Mouse (Mus musculus) CD8-positive naive resting alpha-beta T cell, adult 2 months (primary cell): ENCODE data around the gene Nin.
"Not testable (repeated sequence)": the region's sequence is repeated elsewhere in the genome, so short reads cannot be mapped to it uniquely, and the experiment has no call there.

Experiments
- DNase-seq, 2 experiments: peaks; one replicate each; pipeline ENCODE4 v3.0.0; 2022; ENCODE audit warnings: low read depth in 2 of 2, low spot score in 2 of 2

The Nin gene

DNA sequence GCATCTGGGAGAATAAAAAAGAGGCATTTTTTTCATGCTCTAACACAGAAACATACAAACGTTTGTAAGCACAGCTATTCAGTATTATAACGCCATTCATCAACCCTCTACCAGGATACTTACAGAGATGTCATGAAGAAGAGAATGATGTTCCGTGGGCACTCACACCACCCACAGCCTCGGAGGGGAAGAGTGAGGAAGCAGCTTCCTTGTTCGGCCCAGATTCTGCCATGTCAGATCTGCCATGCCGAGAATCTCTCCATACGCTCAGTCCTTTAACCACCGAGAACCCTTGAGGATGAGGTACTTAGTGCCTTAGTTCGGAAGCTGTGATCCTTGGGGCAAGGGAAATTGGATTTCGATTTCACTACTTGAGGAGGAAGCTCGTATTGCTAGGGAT, at the start of gene Nin:
Gene Nin (minus strand): TSS at position 367 of the 400 bp plus-strand sequence.
- no peak for DNase-seq

DNA sequence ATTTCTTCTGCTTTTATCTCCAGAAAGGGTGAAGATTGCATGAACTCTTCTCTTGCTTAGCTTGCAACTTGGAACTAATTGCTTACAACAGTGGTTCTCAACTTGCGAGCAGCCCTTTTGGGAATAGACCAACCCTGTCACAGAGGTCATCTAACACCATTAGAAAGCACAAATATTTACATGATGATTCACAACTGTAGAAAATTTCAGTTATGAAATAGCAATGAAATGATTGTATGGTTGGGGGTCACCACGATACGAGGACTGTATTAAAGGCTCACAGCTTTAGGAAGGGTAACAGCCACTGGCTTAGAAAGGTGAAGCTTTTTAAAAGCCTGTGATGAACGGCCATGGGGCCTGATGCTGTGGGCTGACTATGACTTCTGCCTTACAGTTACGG, 47.5 kb upstream of the Nin start:
- DNase-seq, result no peak

DNA sequence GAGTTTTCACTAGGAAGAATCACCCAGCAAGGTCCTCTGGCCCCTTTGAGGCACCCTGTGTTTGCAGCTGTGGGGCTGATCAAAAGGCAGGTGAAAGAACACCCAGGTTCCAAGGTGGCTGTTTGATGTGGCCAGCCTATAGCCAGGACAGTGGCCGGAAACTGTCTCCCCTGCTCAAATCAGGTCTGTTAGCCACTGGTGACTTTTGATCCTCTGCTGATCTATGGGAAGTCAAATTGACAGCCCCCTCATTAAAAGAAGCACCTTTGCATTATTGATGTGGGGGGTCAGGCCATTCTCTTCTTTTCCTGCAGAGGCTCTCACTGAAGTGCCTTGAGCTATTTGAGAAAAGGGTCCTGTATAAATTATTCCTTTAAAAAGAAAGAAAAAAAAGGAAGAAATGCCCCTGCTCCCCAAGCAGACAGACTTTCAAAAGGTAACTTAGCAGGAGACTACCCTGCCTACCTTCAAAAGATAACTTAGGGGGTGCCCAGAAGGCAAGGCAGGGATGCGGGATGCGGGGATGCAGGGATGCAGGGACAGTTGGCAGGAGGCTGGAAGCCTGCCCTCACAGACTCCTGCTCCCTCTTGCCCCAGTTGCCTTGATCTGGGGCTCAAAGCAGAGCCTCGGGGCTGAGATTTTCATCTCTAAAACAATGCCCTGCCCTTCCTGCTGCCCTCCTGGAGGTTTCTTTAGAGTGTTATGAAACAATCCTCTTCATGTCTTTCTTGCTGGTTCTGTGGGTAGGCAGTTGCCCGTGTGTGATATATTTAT, 44.0 kb upstream of the Nin start:
- no peak for DNase-seq

DNA sequence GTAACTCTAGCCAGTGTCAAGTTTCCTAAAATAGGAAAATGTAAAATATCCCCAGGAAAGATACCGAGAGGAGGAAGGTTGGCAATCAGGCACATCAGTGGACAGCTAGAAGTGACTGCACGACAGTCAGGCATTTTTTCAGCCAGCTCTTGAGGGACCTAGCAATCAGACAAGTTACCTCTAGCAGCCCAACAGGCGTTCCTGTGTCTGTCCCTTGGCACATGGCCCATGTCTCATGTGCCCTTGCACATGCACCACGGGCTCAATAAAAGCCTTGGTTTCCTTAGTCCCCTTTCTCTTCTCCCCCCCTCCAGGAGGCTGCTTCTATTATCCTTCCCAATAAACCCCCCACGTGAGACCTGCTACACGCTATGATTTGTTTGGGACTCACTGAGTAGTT, 42.7 kb upstream of the Nin start:
- DNase-seq, result no peak

DNA sequence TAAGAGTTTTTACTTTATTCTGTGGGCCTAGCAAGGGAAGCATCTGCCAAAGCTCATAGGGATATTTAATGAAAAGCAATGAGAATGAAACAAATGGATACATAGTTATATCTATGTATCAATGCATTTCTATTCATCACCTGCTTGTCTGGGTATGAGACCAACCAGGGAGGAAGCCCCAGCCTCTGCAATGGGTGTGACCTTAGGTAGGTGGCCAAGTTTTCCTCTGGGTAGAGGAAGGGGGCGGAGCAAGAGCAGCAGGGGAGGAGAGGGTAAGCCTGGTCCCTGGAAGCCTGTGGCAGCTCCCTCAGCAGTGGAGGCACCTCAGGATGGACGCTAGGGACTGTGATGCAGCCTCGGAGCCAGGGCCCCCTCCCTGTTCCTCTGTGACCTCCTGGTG, 40.3 kb upstream of the Nin start, which contains the start of gene Abhd12b:
Gene Abhd12b (plus strand): TSS at position 301 of the 400 bp plus-strand sequence.
- DNase-seq, result no peak

DNA sequence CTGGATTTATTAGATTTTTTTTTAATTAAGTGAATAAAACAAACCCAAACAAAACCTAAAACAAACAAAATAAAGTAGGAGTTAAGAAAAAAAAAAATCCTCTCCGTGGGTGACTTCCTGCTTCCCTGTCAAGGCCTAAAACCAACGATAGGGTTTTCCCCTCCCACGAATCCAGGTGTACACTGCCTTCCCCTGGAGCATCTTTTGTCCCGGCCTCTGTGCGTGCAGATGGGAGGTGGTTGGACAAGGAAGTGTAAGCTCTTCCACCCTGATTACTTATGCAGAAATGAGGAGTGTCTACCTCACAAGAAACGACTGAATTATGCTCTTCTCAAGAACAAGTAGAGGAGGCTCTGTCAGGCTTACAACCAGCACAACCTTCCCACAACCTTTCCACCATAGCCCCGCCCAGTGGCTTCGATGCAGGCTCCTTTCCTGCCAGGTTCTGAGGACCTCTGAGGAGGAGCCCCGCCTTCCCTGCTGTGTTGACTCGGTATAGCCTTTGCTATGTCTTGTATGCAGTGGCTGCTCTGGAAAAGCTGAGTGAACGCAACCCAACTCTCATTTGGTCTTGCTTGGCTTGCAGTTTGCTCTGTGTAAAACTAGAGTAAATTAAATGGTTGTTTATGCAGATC, 35.2 kb upstream of the Nin start:
- peak in 1 of 2 experiments; percentile 22 for DNase-seq

DNA sequence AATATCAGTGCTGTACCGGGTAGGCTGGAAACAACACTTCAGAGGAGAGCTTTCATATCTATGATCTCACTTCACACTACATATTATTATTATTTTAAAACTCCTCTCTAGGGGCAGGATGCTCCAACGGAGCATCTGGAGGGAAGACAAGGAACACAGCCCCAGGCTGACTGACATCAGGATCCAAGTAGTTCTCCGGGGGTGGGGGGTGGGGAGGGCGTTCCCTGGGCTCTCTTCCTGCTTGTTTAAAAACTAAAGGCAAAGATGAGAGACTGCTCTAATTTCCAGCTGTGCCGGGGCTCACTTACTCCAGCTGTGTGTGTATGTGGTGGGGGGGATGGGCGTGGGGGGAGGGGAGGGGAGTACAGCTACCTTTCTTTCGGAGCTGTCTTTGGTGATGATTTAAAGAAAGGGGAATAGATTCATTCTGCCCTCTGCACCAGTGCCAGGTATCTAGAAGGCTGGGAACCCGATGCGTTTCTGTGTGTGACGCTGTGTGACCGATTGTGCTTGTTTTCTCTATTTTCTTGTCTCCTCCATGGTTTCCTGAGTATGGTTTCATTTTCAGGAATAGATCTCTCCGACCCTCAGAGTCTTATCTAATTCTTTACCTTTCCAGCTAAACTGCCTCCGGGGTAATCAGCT, 34.6 kb upstream of the Nin start:
- DNase-seq, result no peak

DNA sequence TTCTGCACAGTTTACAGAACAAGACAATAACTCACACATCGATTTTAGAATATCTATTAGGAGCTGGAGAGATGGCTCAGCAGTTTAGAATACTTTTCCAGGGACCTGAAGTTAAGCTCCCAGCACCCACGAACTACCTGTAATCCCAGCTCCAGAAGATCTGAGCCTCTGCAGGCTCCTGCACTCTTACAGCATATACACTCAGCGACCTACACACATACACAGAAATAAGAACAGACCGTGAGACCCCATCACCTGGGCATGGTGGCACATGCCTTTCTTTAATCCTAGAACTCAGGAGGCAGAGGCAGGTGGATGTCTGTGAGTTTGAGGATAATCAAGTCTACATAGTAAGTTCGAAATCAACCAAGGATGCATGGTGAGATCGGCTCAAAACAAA, 32.1 kb upstream of the Nin start:
- no peak for DNase-seq

DNA sequence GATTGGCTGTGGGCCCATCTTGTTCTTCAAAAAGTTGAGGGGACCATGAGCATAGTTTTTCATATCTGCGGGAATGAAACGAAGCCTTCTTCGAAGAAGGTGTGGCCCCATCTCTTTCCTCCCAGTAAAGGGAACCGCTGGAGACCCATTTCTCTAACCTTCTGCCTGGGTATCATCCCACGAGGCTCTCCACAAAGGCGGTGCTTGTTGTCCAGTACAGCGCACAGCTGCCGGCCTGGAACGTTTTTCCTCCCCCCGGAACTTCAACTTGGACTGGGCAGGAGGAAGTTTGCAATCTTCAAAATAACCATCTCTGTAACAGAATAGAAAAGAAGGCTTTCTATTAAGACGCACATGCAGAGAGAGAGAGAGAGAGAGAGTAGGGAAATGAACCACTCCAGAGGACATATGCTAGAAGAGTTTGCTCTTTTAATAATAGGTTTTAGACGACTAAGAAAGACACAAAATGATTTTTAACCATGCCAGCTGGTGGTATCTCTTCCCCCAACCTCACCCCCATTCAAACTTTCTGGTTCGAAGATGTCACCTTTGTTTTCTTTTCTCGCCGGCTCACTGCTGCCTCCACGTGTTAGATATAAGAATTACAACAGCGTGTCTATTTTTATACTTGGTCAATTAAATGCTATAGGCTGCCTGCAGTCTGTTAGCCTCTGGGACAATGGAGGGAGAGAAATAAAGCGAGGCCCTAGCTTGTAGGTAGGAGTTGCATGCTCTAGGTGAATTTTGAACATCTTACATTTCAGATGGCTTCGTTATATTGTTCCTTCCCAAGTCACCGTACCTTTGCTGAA, 31.3 kb upstream of the Nin start:
- DNase-seq, result peak; percentile 69 to 82

DNA sequence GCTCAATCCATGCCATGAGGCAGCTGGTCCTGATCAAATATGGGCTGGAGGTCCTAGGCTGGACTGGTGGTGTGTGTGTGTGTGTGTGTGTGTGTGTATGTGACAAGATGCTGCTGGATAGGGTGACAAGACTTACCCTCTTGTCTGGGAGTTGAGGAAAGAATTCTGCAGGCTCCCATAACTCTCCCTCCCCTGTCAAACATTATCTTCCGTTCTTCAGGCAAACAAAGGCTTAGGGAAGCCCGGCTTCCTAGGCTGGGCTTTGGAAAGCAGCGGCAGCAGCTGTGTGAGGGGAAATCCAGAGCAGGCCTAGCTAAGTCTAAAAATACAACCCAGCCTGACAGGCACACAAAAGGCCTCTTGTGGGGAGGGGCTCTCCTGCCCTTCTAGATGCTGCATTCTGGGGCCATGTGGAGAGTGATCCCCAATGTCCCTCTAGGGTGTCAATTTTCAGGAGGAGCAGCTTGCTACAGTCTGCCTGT, 30.6 kb upstream of the Nin start:
- DNase-seq, result not testable (repeated sequence)

DNA sequence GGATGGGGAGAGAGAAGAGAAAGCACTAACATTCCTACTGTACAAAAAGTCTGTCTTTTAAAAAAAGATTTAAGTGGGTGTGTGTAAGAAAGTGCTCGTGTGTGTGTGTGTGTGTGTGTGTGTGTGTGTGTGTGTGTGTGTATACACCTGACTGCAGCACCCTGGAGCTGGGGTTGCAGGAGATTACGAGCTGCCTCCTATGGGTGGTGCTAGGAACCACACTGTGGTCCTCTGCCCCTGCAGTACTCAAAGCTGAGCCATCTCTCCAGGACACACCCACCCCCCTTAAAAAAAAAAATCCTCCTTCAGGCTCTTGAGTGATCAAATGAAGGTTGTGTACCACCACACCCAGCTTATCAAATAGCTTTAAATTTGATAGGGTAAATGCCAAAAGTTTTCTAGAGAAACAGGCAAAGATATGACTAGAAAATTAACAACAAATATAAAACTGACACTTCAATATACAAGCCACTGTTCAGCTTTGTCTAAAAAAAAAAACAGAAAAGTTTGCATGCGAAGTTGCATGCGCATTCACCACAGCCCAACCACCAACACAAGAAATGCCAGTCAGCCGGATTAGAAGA, 27.6 kb upstream of the Nin start:
- no peak for DNase-seq

DNA sequence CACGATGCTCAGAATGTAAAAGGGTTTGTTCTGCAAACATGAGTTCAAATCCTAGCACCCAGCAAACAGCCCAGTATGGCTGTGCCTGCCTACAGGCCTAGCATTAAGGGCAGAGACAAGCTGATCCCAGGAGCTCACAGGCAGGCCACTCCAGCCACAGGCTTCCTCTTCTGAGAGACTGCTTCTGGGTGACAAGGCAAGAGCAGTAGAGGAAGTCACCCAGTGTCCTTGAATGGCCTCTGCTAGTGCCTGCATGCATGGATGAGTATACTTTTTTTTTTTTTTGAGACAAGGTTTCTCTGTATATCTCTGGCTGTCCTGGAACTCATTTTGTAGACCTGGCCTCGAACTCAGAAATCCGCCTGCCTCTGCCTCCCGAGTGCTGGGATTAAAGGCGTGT, 27.0 kb upstream of the Nin start:
- DNase-seq, result no peak

DNA sequence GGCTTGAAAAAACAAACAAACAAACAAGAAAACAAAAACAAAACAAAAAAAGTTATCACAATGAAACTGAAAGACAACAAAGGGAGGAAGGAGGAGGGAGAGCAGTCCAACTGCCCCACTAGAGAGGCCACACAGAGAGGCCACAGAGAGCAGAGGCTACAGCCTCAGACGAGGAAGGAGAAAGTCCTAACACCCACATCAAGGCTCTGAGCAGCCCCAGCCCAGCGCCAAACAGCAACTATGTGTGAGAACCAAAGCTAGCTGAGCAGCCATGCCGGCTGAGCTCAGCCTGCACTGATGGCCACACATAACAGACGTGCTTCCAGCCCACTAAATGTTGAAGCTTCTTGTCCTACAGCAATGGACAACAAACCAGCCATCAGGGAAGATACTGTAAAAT, 26.4 kb upstream of the Nin start:
- no peak for DNase-seq

DNA sequence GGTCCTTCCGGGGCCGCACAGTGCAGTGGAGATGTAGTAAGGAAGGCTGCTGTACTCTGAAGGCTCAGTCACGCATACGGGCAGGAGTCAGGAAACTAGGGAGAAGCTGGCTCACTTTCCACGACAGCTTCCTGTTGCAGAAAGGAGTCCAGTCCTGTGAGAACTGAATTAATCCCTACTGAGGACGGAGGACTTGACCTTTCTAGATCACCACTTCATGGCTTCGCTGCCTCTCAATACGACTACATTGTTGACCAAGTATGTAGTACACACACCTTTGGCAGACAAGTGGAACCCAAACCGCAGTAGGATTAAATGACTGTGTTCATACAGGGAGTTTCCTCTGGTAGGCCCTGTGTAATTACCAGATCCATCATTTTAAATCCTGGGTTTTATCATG, 24.1 kb upstream of the Nin start:
- no peak for DNase-seq

DNA sequence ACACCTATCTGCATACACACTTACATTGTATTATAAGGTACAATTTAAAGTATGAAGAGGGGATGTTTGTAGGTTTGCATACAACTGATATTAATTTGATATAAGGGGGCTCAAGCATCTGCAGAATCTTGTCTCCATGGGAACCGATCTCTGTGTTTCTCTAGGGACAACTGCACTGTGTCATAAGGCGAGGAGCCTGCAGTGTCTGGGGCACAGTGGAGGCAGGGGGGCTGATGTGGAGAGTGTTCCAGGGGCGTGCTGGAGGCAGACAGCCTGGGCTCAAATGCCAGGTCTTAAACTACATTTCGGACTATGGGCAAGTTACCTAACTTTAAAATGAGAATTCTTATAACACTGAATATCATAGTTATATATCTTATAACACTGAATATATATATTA, 23.6 kb upstream of the Nin start:
- no peak for DNase-seq

DNA sequence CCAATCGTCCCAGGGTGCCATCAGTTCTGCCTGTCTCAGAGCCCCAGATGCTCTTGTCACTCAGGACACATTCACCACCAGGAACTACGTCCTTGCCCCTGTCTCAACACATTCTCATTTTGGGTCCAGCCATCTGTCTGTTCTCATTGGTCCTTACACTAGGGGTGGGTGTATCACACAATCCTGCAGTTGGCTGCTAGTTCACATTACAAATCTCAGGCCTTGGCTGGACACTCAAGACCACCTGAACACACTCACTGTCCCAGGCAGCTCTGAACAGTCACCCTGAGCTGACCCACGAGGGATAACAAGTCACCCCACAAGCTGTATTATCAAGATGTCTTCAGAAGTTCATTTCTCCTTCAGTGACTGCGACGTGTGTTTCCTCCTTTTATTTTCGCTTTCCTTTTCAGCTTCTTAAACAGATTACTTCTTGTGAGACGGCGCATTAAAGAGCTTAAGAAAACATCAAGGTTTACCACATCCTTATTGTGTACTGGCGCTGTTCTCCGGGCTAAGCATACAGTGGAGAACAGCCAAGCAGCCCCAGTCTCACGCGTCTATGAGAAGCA, 22.8 kb upstream of the Nin start:
- DNase-seq, result peak; percentile 66 to 67

DNA sequence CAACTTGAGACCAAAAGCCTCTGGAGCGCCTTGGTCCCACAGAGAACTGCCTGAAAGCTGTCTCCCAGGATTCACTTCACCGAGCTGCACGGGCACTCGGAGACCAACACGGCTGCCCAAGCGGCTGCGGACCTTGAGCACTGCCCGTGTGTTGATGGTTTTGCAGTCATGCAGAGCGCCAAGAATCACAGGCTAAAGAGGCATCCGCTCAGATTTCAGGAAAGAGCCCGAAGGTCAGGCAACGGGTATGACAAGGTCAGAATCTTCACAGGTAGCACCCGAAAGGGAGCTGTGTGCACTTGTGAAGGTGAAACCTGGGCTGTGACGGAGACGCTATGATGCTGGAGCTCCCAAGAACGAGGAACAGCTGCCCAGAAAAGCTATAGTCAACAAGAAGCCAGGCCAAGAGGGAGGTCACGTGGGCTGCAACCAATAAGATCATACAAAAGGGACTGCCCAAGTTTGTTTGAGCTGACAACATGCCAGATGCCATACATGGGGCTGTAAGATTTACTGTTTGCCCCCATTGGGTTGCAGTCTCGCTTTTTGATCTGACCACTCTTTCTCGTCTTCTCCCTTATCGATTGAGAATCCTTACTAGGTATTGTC, 21.2 kb upstream of the Nin start:
- DNase-seq, result no peak

DNA sequence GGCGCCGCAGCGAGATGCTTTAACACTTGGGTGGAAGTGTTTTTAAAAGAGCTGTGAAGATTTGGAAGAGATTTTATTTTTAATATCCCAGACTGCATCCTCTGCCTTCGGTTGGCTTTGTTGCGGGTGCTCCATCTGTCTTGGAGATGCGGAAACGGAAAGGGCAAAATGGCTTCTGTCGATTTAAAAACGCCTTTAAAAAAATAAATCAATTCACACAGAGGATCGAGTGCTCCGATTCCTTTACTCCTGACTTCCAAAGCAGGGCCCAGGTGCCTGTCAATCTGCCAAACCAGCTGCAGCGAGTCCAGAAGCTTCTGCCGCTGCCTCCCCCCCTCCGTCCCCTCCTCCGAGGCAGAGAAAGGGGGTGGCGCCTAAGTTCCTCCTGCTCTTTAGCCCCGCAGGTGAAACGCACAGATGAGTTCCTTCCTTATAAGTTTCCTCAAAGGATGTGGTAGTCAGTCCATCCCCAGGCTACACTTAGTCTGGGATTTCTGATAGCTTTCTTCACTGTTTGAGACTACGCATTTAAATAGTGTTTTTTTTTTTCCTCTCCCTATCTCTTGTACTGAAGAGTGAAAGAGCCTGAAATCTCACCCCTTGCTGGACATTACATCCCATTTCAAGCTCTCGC, 17.6 kb upstream of the Nin start:
- DNase-seq, result no peak

DNA sequence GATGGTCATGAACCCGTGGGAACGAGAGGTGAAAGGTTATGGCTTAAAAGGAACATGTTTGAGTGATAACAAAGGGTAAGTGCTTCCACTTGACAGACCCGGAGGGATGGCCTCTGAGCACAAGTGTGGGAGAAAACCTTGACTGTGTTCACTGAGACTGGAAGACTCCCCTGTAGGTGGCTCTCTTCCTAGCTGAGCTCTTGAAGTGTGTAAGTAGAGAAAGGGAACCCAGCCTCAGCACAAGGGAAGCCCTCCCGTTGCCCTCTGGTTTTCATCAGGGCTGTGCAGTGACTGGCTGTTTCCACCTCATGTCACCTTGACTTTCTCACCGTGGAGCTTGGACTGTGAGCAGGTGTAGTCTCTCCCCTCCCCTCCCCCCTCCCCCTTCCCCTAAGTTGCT, 15.6 kb upstream of the Nin start:
- DNase-seq, result no peak

DNA sequence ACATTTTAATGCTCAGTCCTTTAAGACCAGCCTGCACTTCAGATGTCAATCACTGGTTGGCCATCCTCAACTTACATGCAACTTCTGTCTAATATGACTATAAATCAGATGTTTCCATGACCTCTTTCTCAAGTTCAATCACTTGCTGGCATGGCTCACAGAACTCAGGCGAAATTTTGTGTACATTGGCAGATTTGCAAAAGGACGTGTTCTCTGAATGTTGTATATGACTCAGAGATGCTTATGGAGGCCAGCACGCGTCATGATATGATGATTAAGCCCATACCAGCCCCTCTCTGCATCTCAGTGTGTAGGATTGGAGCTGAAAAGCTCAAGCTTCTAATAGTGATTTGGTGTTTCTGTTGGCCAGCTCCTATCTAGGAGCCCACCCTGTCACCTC, 13.1 kb upstream of the Nin start:
- DNase-seq, result no peak
